Mouse (Mus musculus) stomach, postnatal 0 days (tissue): Measurements from ENCODE around the gene Rab6b.

Source experiments
- CTCF ChIP-seq: IDR thresholded peaks from 2 replicates; pipeline ENCODE4 v1.5.1; 2016; ENCODE audit warnings: antibody characterized with exemption, low read depth, mild to moderate bottlenecking, moderate library complexity
- EP300 ChIP-seq: optimal IDR thresholded peaks from 2 replicates; pipeline ENCODE3; 2016; ENCODE audit warnings: antibody characterized with exemption

GRCm38 (mm10) chr9:103076836-103077531 lies 34.6 kb upstream of the Rab6b start:
- TF ChIP-seq CTCF (no peak), EP300 (no peak)
